10 mouse cellular contexts compared by ENCODE assay signal in genomic region chrX:57921821-57922449, GRCm38 (mm10).
A peak's percentile ranks its signal among the peaks of the same experiment; 100 is the strongest.
DNase-seq lines count a peak whose midpoint lies in the region; ATAC-seq lines count a peak whose summit lies in the region.
"Had no signal": no experiment of that assay in that cellular context is flagged by ENCODE, and none has a peak within 500 bp of the region (broad histone marks: within the 10 kb centered on the region; RNA-seq: fewer than 3 reads in every experiment).

No protein-coding gene starts in this region.

- no peak overlapping the region for H3K9ac ChIP-seq in forebrain, embryonic 12.5 days
- H3K9ac ChIP-seq: liver, embryonic 13.5 days had no signal

- peak overlapping the region; percentile 43 for H3K4me2 ChIP-seq in forebrain, embryonic 12.5 days
- H3K4me2 ChIP-seq: liver, embryonic 13.5 days had no signal

- WGBS in forebrain, embryonic 12.5 days, result 17% methylated on average over 25 of the region's 25 CpGs
- WGBS in limb, embryonic 10.5 days, result 15% methylated on average over 25 of the region's 25 CpGs

- H3K4me3 ChIP-seq in forebrain, embryonic 12.5 days (replicated peaks), result peak overlapping the region; percentile 21
- H3K4me3 ChIP-seq in limb, embryonic 10.5 days, result peak overlapping the region; percentile 13; the same call in 1 of the 2 replicates
- H3K4me3 ChIP-seq: liver, embryonic 13.5 days had no signal

- peak; percentile 7 for DNase-seq in embryo, embryonic 10.5 days (ENCODE audit: low spot score)
- no peak for DNase-seq in embryo, embryonic 10 days (ENCODE audit: low spot score)
- peak; percentile 38 for DNase-seq in limb, embryonic 10.5 days (ENCODE audit: low spot score)
- DNase-seq in neural tube, embryonic 10.5 days (ENCODE audit: extremely low spot score, low spot score), result peak; percentile 26
- no peak for DNase-seq in layer of hippocampus, adult 9-11 months
- no peak for DNase-seq in left cerebral cortex, adult 9 months (ENCODE audit: low spot score in 2 of 2)
- DNase-seq in layer of hippocampus, postnatal 14 days (ENCODE audit: low spot score in 2 of 2), result no peak
- DNase-seq: liver, embryonic 13.5 days had no signal

- no peaks in the 10 kb centered on the region for H3K36me3 ChIP-seq in forebrain, embryonic 12.5 days (replicated peaks)
- H3K36me3 ChIP-seq in limb, embryonic 10.5 days, result no peaks in the 10 kb centered on the region
- H3K36me3 ChIP-seq: liver, embryonic 13.5 days had no signal

- H3K9me3 ChIP-seq in forebrain, embryonic 12.5 days, result no peaks in the 10 kb centered on the region
- no peaks in the 10 kb centered on the region for H3K9me3 ChIP-seq in limb, embryonic 10.5 days (replicated peaks)
- H3K9me3 ChIP-seq: liver, embryonic 13.5 days had no signal

- H3K27me3 ChIP-seq in forebrain, embryonic 12.5 days, result peaks cover 22% of the 10 kb centered on the region
- peaks cover 68% of the 10 kb centered on the region for H3K27me3 ChIP-seq in limb, embryonic 10.5 days (ENCODE audit: low read depth, poor library complexity, severe bottlenecking)

- peaks cover 3% of the 10 kb centered on the region; the same call in 1 of the 2 replicates for H3K4me1 ChIP-seq in forebrain, embryonic 12.5 days
- peaks cover 14% of the 10 kb centered on the region; the same call in 1 of the 2 replicates for H3K4me1 ChIP-seq in limb, embryonic 10.5 days
- H3K4me1 ChIP-seq: liver, embryonic 13.5 days had no signal

- 0 out of 2 replicates have a peak overlapping the region, but pooled peaks have one; percentile 53 for H3K27ac ChIP-seq in forebrain, embryonic 12.5 days
- no peak overlapping the region for H3K27ac ChIP-seq in limb, embryonic 10.5 days
- H3K27ac ChIP-seq: liver, embryonic 13.5 days; macrophage had no signal

- ATAC-seq in forebrain, embryonic 12.5 days (ENCODE audit: low FRiP score), result peak; percentile 22; the same call in 1 of the 2 replicates

Comparison
In these comparisons a context has a peak if more than half of its experiments do, and no peak if none do; other contexts are left out.
1. DNase-seq: peak in embryo, embryonic 10.5 days (single experiment), limb, embryonic 10.5 days (single experiment) and neural tube, embryonic 10.5 days (single experiment); none in embryo, embryonic 10 days (single experiment), layer of hippocampus, adult 9-11 months (single experiment), left cerebral cortex, adult 9 months (0 of 2) and layer of hippocampus, postnatal 14 days (0 of 2).